Mouse (Mus musculus): ENCODE data around the gene Baz2b. TPM values are rescaled to one million over a fixed set of nuclear protein-coding genes. Genes with fewer than 3 reads are reported as not detected.

The Baz2b gene
- total and polyA plus RNA-seq, 3 experiments, result 5.7 to 11.4 TPM; not detected in 1

- no peaks in the 10 kb centered on the region for H3K36me3 ChIP-seq (ENCODE audit: control insufficient read depth in 1 of 2, insufficient read depth in 2 of 2, low read length in 2 of 2)
- no peak overlapping the region for H3K9ac ChIP-seq (ENCODE audit: control insufficient read depth, low read depth, low read length, poor library complexity, severe bottlenecking)
- H3K9me3 ChIP-seq (replicated peaks; ENCODE audit: insufficient read depth, low read length), result no peaks in the 10 kb centered on the region
- no peak for TF ChIP-seq GABPA (IDR thresholded peaks at IDR 0.05; ENCODE audit: low read depth, low read length)
- no peak for TF ChIP-seq TCF12 (IDR thresholded peaks at IDR 0.05; ENCODE audit: low read depth, low read length)
- TF ChIP-seq NRF1 (IDR thresholded peaks at IDR 0.05; ENCODE audit: insufficient read depth, low read depth, low read length, poor library complexity, severe bottlenecking), result no peak
- no peak for TF ChIP-seq CTCF (IDR thresholded peaks at IDR 0.05 in 2 of 3, conservative IDR thresholded peaks at IDR 0.05 in 1 of 3; ENCODE audit: control insufficient read depth in 1 of 3, insufficient read depth in 1 of 3, low read depth in 2 of 3, low read length in 3 of 3, poor library complexity in 1 of 3, severe bottlenecking in 1 of 3)
- no peak for TF ChIP-seq POLR2A (IDR thresholded peaks at IDR 0.05; ENCODE audit: control insufficient read depth in 1 of 2, insufficient read depth in 1 of 2, low read depth in 1 of 2, low read length in 2 of 2, poor library complexity in 1 of 2)
- TF ChIP-seq POLR2AphosphoS5 (IDR thresholded peaks at IDR 0.05; ENCODE audit: borderline replicate concordance, low read depth, low read length), result no peak
- TF ChIP-seq E2F4 (IDR thresholded peaks at IDR 0.05; ENCODE audit: borderline replicate concordance, low read depth, low read length), result no peak
- no peak for TF ChIP-seq ZNF384 (IDR thresholded peaks at IDR 0.05; ENCODE audit: low read depth, low read length)
- no peak for TF ChIP-seq CHD2 (IDR thresholded peaks at IDR 0.05; ENCODE audit: low read length)
- no peak for TF ChIP-seq MYB (IDR thresholded peaks at IDR 0.05; ENCODE audit: low read depth, low read length)
- no peak for TF ChIP-seq TBP (IDR thresholded peaks at IDR 0.05; ENCODE audit: low read depth, low read length)
- TF ChIP-seq ETS1 (IDR thresholded peaks at IDR 0.05; ENCODE audit: low read depth, low read length), result no peak
- TF ChIP-seq USF1 (IDR thresholded peaks at IDR 0.05; ENCODE audit: low read depth, low read length), result no peak
- H3K79me2 ChIP-seq (ENCODE audit: control insufficient read depth, insufficient read depth, low read length, poor library complexity), result no peaks in the 10 kb centered on the region
- no peak for DNase-seq (ENCODE audit: low read depth, low spot score)
- H3K4me3 ChIP-seq (ENCODE audit: control insufficient read depth in 1 of 2, insufficient read depth in 1 of 2, low read depth in 2 of 2, low read length in 2 of 2), result no peak overlapping the region
- no peak overlapping the region for H3K27ac ChIP-seq (ENCODE audit: control insufficient read depth, low read depth, low read length)
- H3K27me3 ChIP-seq (ENCODE audit: control insufficient read depth in 1 of 2, insufficient read depth in 2 of 2, low read length in 2 of 2), result no peaks in the 10 kb centered on the region
- no peaks in the 10 kb centered on the region for H3K4me1 ChIP-seq (ENCODE audit: control insufficient read depth in 1 of 2, insufficient read depth in 2 of 2, low read length in 2 of 2)
Observed at GRCm38 (mm10) chr2:59951127-59951526, 258.5 kb downstream of the Baz2b start.

- no peaks in the 10 kb centered on the region for H3K9me3 ChIP-seq (replicated peaks; ENCODE audit: insufficient read depth, low read length)
- no peak overlapping the region for H3K9ac ChIP-seq (ENCODE audit: control insufficient read depth, low read depth, low read length, poor library complexity, severe bottlenecking)
- H3K27ac ChIP-seq (ENCODE audit: control insufficient read depth, low read depth, low read length), result no peak overlapping the region
- H3K4me3 ChIP-seq (ENCODE audit: control insufficient read depth in 1 of 2, insufficient read depth in 1 of 2, low read depth in 2 of 2, low read length in 2 of 2), result no peak overlapping the region
- DNase-seq (ENCODE audit: low read depth, low spot score), result no peak
- H3K36me3 ChIP-seq (ENCODE audit: control insufficient read depth in 1 of 2, insufficient read depth in 2 of 2, low read length in 2 of 2), result no peaks in the 10 kb centered on the region
- H3K4me1 ChIP-seq (ENCODE audit: control insufficient read depth in 1 of 2, insufficient read depth in 2 of 2, low read length in 2 of 2), result no peaks in the 10 kb centered on the region
- no peaks in the 10 kb centered on the region for H3K79me2 ChIP-seq (ENCODE audit: control insufficient read depth, insufficient read depth, low read length, poor library complexity)
- TF ChIP-seq CTCF (IDR thresholded peaks at IDR 0.05 in 2 of 3, conservative IDR thresholded peaks at IDR 0.05 in 1 of 3; ENCODE audit: control insufficient read depth in 1 of 3, insufficient read depth in 1 of 3, low read depth in 2 of 3, low read length in 3 of 3, poor library complexity in 1 of 3, severe bottlenecking in 1 of 3) (no peak), UBTF (IDR thresholded peaks at IDR 0.05; ENCODE audit: borderline replicate concordance, insufficient read depth, low read depth, low read length) (no peak), MXI1 (IDR thresholded peaks at IDR 0.05; ENCODE audit: low read depth, low read length) (no peak), USF1 (IDR thresholded peaks at IDR 0.05; ENCODE audit: low read depth, low read length) (no peak), ZC3H11A (IDR thresholded peaks at IDR 0.05; ENCODE audit: low read depth, low read length) (no peak), CHD1 (IDR thresholded peaks at IDR 0.05; ENCODE audit: low read depth, low read length) (no peak), ZMIZ1 (IDR thresholded peaks at IDR 0.05; ENCODE audit: low read depth, low read length) (no peak), TCF12 (IDR thresholded peaks at IDR 0.05; ENCODE audit: low read depth, low read length) (no peak), RAD21 (IDR thresholded peaks at IDR 0.05; ENCODE audit: low read depth, low read length) (no peak), TBP (IDR thresholded peaks at IDR 0.05; ENCODE audit: low read depth, low read length) (no peak), POLR2A (IDR thresholded peaks at IDR 0.05; ENCODE audit: control insufficient read depth in 1 of 2, insufficient read depth in 1 of 2, low read depth in 1 of 2, low read length in 2 of 2, poor library complexity in 1 of 2) (no peak), POLR2AphosphoS2 (IDR thresholded peaks at IDR 0.05; ENCODE audit: low read length) (no peak), SIN3A (IDR thresholded peaks at IDR 0.05; ENCODE audit: low read length) (no peak), POLR2AphosphoS5 (IDR thresholded peaks at IDR 0.05; ENCODE audit: borderline replicate concordance, low read depth, low read length) (no peak), SMC3 (IDR thresholded peaks at IDR 0.05; ENCODE audit: low read depth, low read length) (no peak), BHLHE40 (IDR thresholded peaks at IDR 0.05; ENCODE audit: borderline replicate concordance, low read depth, low read length) (no peak), RCOR1 (IDR thresholded peaks at IDR 0.05; ENCODE audit: low read depth, low read length) (no peak), EP300 (IDR thresholded peaks at IDR 0.05; ENCODE audit: low read depth in 1 of 2, low read length in 2 of 2) (no peak), NRF1 (IDR thresholded peaks at IDR 0.05; ENCODE audit: insufficient read depth, low read depth, low read length, poor library complexity, severe bottlenecking) (no peak)
- no peaks in the 10 kb centered on the region for H3K27me3 ChIP-seq (ENCODE audit: control insufficient read depth in 1 of 2, insufficient read depth in 2 of 2, low read length in 2 of 2)
Observed at GRCm38 (mm10) chr2:59936296-59936695, 273.3 kb downstream of the Baz2b start.
